Mouse (Mus musculus): ENCODE measurements around the gene Phlpp1. TPM values are rescaled to one million over a fixed set of nuclear protein-coding genes. Genes with fewer than 3 reads are reported as not detected.

Phlpp1 gene
- polyA plus RNA-seq, 1 experiment from 2014 or later: 4.2 TPM

- no peak overlapping the region for H3K27ac ChIP-seq
- peaks cover 7% of the 10 kb centered on the region; the same call in 1 of the 2 replicates for H3K36me3 ChIP-seq
- peaks cover 14% of the 10 kb centered on the region for H3K4me1 ChIP-seq (replicated peaks)
- no peaks in the 10 kb centered on the region for H3K27me3 ChIP-seq
- 88% methylated on average over 1 of the region's 1 CpGs for WGBS
- no peak for ATAC-seq (replicated peaks; ENCODE audit: insufficient number of reproducible peaks, insufficient read depth, low FRiP score, low read depth)
- H3K4me3 ChIP-seq: no peak overlapping the region
- no peaks in the 10 kb centered on the region for H3K9me3 ChIP-seq (replicated peaks)
- H3K9ac ChIP-seq: no peak overlapping the region
- H3K4me2 ChIP-seq: no peak overlapping the region
These were observed 149.0 kb downstream of the Phlpp1 start for GRCm38 (mm10) chr1:106320583-106320982.

GRCm38 (mm10) chr1:106321432-106322126 lies 150.0 kb downstream of the Phlpp1 start:
- H3K27me3 ChIP-seq: no peaks in the 10 kb centered on the region
- H3K4me2 ChIP-seq: no peak overlapping the region
- no peak for ATAC-seq (replicated peaks; ENCODE audit: insufficient number of reproducible peaks, insufficient read depth, low FRiP score, low read depth)
- WGBS: 83% methylated on average over 8 of the region's 8 CpGs
- H3K36me3 ChIP-seq: peaks cover 7% of the 10 kb centered on the region; the same call in 1 of the 2 replicates
- no peak overlapping the region for H3K27ac ChIP-seq
- H3K4me3 ChIP-seq: no peak overlapping the region
- H3K4me1 ChIP-seq (replicated peaks): peaks cover 11% of the 10 kb centered on the region
- H3K9me3 ChIP-seq (replicated peaks): no peaks in the 10 kb centered on the region
- H3K9ac ChIP-seq: no peak overlapping the region

GRCm38 (mm10) chr1:106326691-106327090 lies 155.1 kb downstream of the Phlpp1 start:
- 68% methylated on average over 2 of the region's 2 CpGs for WGBS
- H3K27ac ChIP-seq: no peak overlapping the region
- no peak overlapping the region for H3K4me2 ChIP-seq
- H3K4me3 ChIP-seq: no peak overlapping the region
- H3K4me1 ChIP-seq (replicated peaks): peaks cover 5% of the 10 kb centered on the region
- no peak overlapping the region for H3K9ac ChIP-seq
- no peaks in the 10 kb centered on the region for H3K36me3 ChIP-seq
- no peaks in the 10 kb centered on the region for H3K9me3 ChIP-seq (replicated peaks)
- no peaks in the 10 kb centered on the region for H3K27me3 ChIP-seq
- ATAC-seq (replicated peaks; ENCODE audit: insufficient number of reproducible peaks, insufficient read depth, low FRiP score, low read depth): no peak

GRCm38 (mm10) chr1:106342100-106342499 lies 170.5 kb downstream of the Phlpp1 start:
- H3K9ac ChIP-seq: no peak overlapping the region
- no peaks in the 10 kb centered on the region for H3K4me1 ChIP-seq (replicated peaks)
- ATAC-seq (replicated peaks; ENCODE audit: insufficient number of reproducible peaks, insufficient read depth, low FRiP score, low read depth): no peak
- no peak overlapping the region for H3K4me3 ChIP-seq
- H3K27me3 ChIP-seq: no peaks in the 10 kb centered on the region
- H3K27ac ChIP-seq: no peak overlapping the region
- no peaks in the 10 kb centered on the region for H3K9me3 ChIP-seq (replicated peaks)
- peaks cover 18% of the 10 kb centered on the region for H3K36me3 ChIP-seq
- WGBS: 55% methylated on average over 3 of the region's 3 CpGs
- H3K4me2 ChIP-seq: no peak overlapping the region

GRCm38 (mm10) chr1:106345265-106345664 lies 173.7 kb downstream of the Phlpp1 start:
- Histone ChIP-seq H3K9ac (no peak overlapping the region), H3K27ac (no peak overlapping the region), H3K4me3 (no peak overlapping the region), H3K4me1 (replicated peaks) (no peaks in the 10 kb centered on the region), H3K36me3 (peaks cover 19% of the 10 kb centered on the region), H3K4me2 (no peak overlapping the region), H3K9me3 (replicated peaks) (no peaks in the 10 kb centered on the region), H3K27me3 (no peaks in the 10 kb centered on the region)
- 70% methylated on average over 2 of the region's 2 CpGs for WGBS
- no peak for ATAC-seq (replicated peaks; ENCODE audit: insufficient number of reproducible peaks, insufficient read depth, low FRiP score, low read depth)

- no peaks in the 10 kb centered on the region for H3K27me3 ChIP-seq
- H3K4me1 ChIP-seq (replicated peaks): no peaks in the 10 kb centered on the region
- H3K9me3 ChIP-seq (replicated peaks): no peaks in the 10 kb centered on the region
- H3K36me3 ChIP-seq: peaks cover 27% of the 10 kb centered on the region
- no peak overlapping the region for H3K9ac ChIP-seq
- ATAC-seq (replicated peaks; ENCODE audit: insufficient number of reproducible peaks, insufficient read depth, low FRiP score, low read depth): no peak
- no peak overlapping the region for H3K4me2 ChIP-seq
- no peak overlapping the region for H3K4me3 ChIP-seq
- no peak overlapping the region for H3K27ac ChIP-seq
- 95% methylated on average over 3 of the region's 3 CpGs for WGBS
These were observed 175.2 kb downstream of the Phlpp1 start for GRCm38 (mm10) chr1:106346776-106347175.

GRCm38 (mm10) chr1:106349116-106349515 lies 177.6 kb downstream of the Phlpp1 start:
- Histone ChIP-seq H3K9ac (no peak overlapping the region), H3K4me2 (no peak overlapping the region), H3K4me1 (replicated peaks) (no peaks in the 10 kb centered on the region), H3K36me3 (peaks cover 17% of the 10 kb centered on the region), H3K27me3 (no peaks in the 10 kb centered on the region), H3K27ac (no peak overlapping the region), H3K4me3 (no peak overlapping the region), H3K9me3 (replicated peaks) (no peaks in the 10 kb centered on the region)
- 98% methylated on average over 3 of the region's 3 CpGs for WGBS
- no peak for ATAC-seq (replicated peaks; ENCODE audit: insufficient number of reproducible peaks, insufficient read depth, low FRiP score, low read depth)

- Histone ChIP-seq H3K27ac (no peak overlapping the region), H3K27me3 (no peaks in the 10 kb centered on the region), H3K36me3 (peaks cover 14% of the 10 kb centered on the region), H3K4me1 (replicated peaks) (no peaks in the 10 kb centered on the region), H3K4me2 (no peak overlapping the region), H3K9ac (no peak overlapping the region), H3K9me3 (replicated peaks) (no peaks in the 10 kb centered on the region), H3K4me3 (no peak overlapping the region)
- no peak for ATAC-seq (replicated peaks; ENCODE audit: insufficient number of reproducible peaks, insufficient read depth, low FRiP score, low read depth)
- 46% methylated on average over 2 of the region's 2 CpGs for WGBS
These were observed 180.0 kb downstream of the Phlpp1 start for GRCm38 (mm10) chr1:106351512-106351911.

- H3K36me3 ChIP-seq: peaks cover 9% of the 10 kb centered on the region
- no peak overlapping the region for H3K27ac ChIP-seq
- H3K9me3 ChIP-seq (replicated peaks): no peaks in the 10 kb centered on the region
- H3K27me3 ChIP-seq: no peaks in the 10 kb centered on the region
- H3K4me1 ChIP-seq (replicated peaks): no peaks in the 10 kb centered on the region
- WGBS: 69% methylated on average over 2 of the region's 2 CpGs
- no peak overlapping the region for H3K4me2 ChIP-seq
- no peak for ATAC-seq (replicated peaks; ENCODE audit: insufficient number of reproducible peaks, insufficient read depth, low FRiP score, low read depth)
- no peak overlapping the region for H3K9ac ChIP-seq
- H3K4me3 ChIP-seq: no peak overlapping the region
These were observed 181.4 kb downstream of the Phlpp1 start for GRCm38 (mm10) chr1:106352801-106353511.

GRCm38 (mm10) chr1:106353993-106354392 lies 182.4 kb downstream of the Phlpp1 start:
- WGBS: 84% methylated on average over 4 of the region's 4 CpGs
- Histone ChIP-seq H3K4me2 (no peak overlapping the region), H3K4me1 (replicated peaks) (no peaks in the 10 kb centered on the region)

GRCm38 (mm10) chr1:106359474-106359873 lies 187.9 kb downstream of the Phlpp1 start:
- no peaks in the 10 kb centered on the region for H3K9me3 ChIP-seq (replicated peaks)
- no peak overlapping the region for H3K4me3 ChIP-seq
- H3K4me1 ChIP-seq (replicated peaks): no peaks in the 10 kb centered on the region
- no peaks in the 10 kb centered on the region for H3K27me3 ChIP-seq
- no peak overlapping the region for H3K4me2 ChIP-seq
- peaks cover 11% of the 10 kb centered on the region; the same call in 1 of the 2 replicates for H3K36me3 ChIP-seq
- H3K9ac ChIP-seq: no peak overlapping the region
- no peak for ATAC-seq (replicated peaks; ENCODE audit: insufficient number of reproducible peaks, insufficient read depth, low FRiP score, low read depth)
- H3K27ac ChIP-seq: no peak overlapping the region

More at GRCm38 (mm10) chr1:106353993-106354392, 182.4 kb downstream of the Phlpp1 start:
- H3K9me3 ChIP-seq (replicated peaks): no peaks in the 10 kb centered on the region
- ATAC-seq (replicated peaks; ENCODE audit: insufficient number of reproducible peaks, insufficient read depth, low FRiP score, low read depth): no peak
- H3K27ac ChIP-seq: no peak overlapping the region
- no peak overlapping the region for H3K9ac ChIP-seq
- peaks cover 9% of the 10 kb centered on the region for H3K36me3 ChIP-seq
- H3K27me3 ChIP-seq: no peaks in the 10 kb centered on the region
- no peak overlapping the region for H3K4me3 ChIP-seq

Data from heart, embryonic 15.5 days (tissue).